Mouse (Mus musculus) stomach, postnatal 0 days (tissue): ENCODE results near the gene Glmp.

ENCODE experiments used
- CTCF ChIP-seq: IDR thresholded peaks from 2 replicates; pipeline ENCODE4 v1.5.1; 2016; ENCODE audit warnings: antibody characterized with exemption, low read depth, mild to moderate bottlenecking, moderate library complexity
- EP300 ChIP-seq: optimal IDR thresholded peaks from 2 replicates; pipeline ENCODE3; 2016; ENCODE audit warnings: antibody characterized with exemption

GRCm38 (mm10) chr3:88276529-88277143, 48.2 kb upstream of the Glmp start:
- peak; percentile 77 for TF ChIP-seq CTCF
- no peak for TF ChIP-seq EP300
